Mouse (Mus musculus): ENCODE results near the gene Rgs3. TPM values are rescaled to one million over a fixed set of nuclear protein-coding genes. Genes with fewer than 3 reads are reported as not detected.

Gene Rgs3
- total and polyA plus RNA-seq, 3 experiments = not detected

DNA sequence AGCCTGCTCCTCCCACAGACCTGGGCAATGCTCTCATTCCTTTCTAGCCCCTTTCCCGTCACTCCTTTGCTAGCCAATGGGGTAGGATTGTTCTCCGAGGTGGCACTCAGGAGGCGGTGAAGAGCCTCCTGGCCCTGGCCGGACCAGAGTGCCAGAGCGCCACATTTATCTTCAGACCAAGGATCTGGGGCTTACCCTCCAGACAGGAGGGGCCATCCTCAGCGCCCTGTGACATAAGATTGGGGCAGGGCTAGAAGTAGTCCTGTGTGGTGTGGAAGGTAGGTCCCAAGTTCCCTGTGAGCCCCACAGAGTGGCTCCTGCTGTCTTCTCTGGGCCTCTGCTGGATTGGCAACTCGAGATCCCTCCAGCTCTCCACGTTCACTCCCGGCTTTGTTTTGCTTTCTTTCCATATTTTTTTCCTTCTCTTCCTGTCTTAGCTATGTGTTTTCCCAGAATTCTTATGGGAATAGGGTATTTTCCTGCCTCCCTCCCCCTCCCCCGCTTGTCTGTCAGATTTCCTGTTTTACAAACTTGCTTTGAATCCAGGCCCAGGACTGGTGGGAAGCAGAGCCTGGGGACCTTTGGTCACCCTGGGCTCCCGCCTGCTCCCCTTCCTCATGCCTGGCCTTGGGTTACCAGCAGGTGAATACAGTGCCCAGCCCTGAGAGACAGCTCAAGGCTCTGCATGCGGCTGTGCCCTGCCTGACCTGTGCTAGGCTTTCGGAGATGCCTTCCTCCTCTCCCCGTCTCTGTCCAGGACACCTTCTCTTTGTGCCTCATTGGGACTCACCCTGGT lies 62.4 kb downstream of the Rgs3 start:
- Histone ChIP-seq H3K9ac (ENCODE audit: control insufficient read depth, low read depth, low read length, poor library complexity, severe bottlenecking) (no peak overlapping the region), H3K9me3 (replicated peaks; ENCODE audit: insufficient read depth, low read length) (no peaks in the 10 kb centered on the region), H3K36me3 (ENCODE audit: control insufficient read depth in 1 of 2, insufficient read depth in 2 of 2, low read length in 2 of 2) (no peaks in the 10 kb centered on the region), H3K4me3 (ENCODE audit: control insufficient read depth in 1 of 2, insufficient read depth in 1 of 2, low read depth in 2 of 2, low read length in 2 of 2) (no peak overlapping the region), H3K27me3 (ENCODE audit: control insufficient read depth in 1 of 2, insufficient read depth in 2 of 2, low read length in 2 of 2) (no peaks in the 10 kb centered on the region), H3K4me1 (ENCODE audit: control insufficient read depth in 1 of 2, insufficient read depth in 2 of 2, low read length in 2 of 2) (no peaks in the 10 kb centered on the region), H3K27ac (ENCODE audit: control insufficient read depth, low read depth, low read length) (no peak overlapping the region), H3K79me2 (ENCODE audit: control insufficient read depth, insufficient read depth, low read length, poor library complexity) (no peaks in the 10 kb centered on the region)
- DNase-seq (ENCODE audit: low read depth, low spot score) = no peak
- no peak for TF ChIP-seq SMC3 (IDR thresholded peaks at IDR 0.05; ENCODE audit: low read depth, low read length)
- TF ChIP-seq MAFK (IDR thresholded peaks at IDR 0.05; ENCODE audit: borderline replicate concordance, low read depth, low read length) = no peak
- TF ChIP-seq TCF12 (IDR thresholded peaks at IDR 0.05; ENCODE audit: low read depth, low read length) = no peak
- no peak for TF ChIP-seq HCFC1 (IDR thresholded peaks at IDR 0.05; ENCODE audit: low read depth, low read length)
- TF ChIP-seq MYC (IDR thresholded peaks at IDR 0.05; ENCODE audit: low read depth, low read length) = no peak
- TF ChIP-seq ELF1 (IDR thresholded peaks at IDR 0.05; ENCODE audit: low read depth, low read length) = no peak
- TF ChIP-seq EP300 (IDR thresholded peaks at IDR 0.05; ENCODE audit: low read depth in 1 of 2, low read length in 2 of 2) = no peak
- TF ChIP-seq USF2 (IDR thresholded peaks at IDR 0.05; ENCODE audit: borderline replicate concordance in 1 of 2, insufficient read depth in 1 of 2, low read depth in 1 of 2, low read length in 2 of 2) = no peak
- TF ChIP-seq CHD1 (IDR thresholded peaks at IDR 0.05; ENCODE audit: low read depth, low read length) = no peak
- TF ChIP-seq ZKSCAN1 (IDR thresholded peaks at IDR 0.05; ENCODE audit: low read depth, low read length) = no peak
- TF ChIP-seq UBTF (IDR thresholded peaks at IDR 0.05; ENCODE audit: borderline replicate concordance, insufficient read depth, low read depth, low read length) = no peak
- no peak for TF ChIP-seq RCOR1 (IDR thresholded peaks at IDR 0.05; ENCODE audit: low read depth, low read length)
- no peak for TF ChIP-seq USF1 (IDR thresholded peaks at IDR 0.05; ENCODE audit: low read depth, low read length)
- TF ChIP-seq ZNF384 (IDR thresholded peaks at IDR 0.05; ENCODE audit: low read depth, low read length) = no peak
- TF ChIP-seq GABPA (IDR thresholded peaks at IDR 0.05; ENCODE audit: low read depth, low read length) = no peak
- TF ChIP-seq GATA1 (IDR thresholded peaks at IDR 0.05; ENCODE audit: low read depth, low read length) = no peak
- TF ChIP-seq MAX (IDR thresholded peaks at IDR 0.05; ENCODE audit: low read length) = no peak
- no peak for TF ChIP-seq NELFE (IDR thresholded peaks at IDR 0.05; ENCODE audit: low read depth, low read length)
